Mouse (Mus musculus) c-Kit-positive CD71-positive TER-119-negative erythroid progenitor cells, embryonic 14.5 days (primary cell): Measurements from ENCODE around the gene Tac4.

Experiments
- DNase-seq: peaks from one replicate; pipeline ENCODE4 v3.0.0-alpha.2; 2013; ENCODE audit warnings: low read depth

Gene Tac4

GRCm38 (mm10) chr11:95261178-95261751 lies at the start of gene Tac4:
Gene Tac4, plus strand, starts transcription at chr11:95261529.
- no peak for DNase-seq

GRCm38 (mm10) chr11:95213607-95214006 lies 47.7 kb upstream of the Tac4 start:
- no peak for DNase-seq

- DNase-seq, result no peak
Observed at GRCm38 (mm10) chr11:95214305-95214704, 47.0 kb upstream of the Tac4 start.

GRCm38 (mm10) chr11:95216193-95216592 lies 45.1 kb upstream of the Tac4 start:
- no peak for DNase-seq

GRCm38 (mm10) chr11:95219111-95219510 lies 42.2 kb upstream of the Tac4 start:
- no peak for DNase-seq

- DNase-seq, result no peak
Observed at GRCm38 (mm10) chr11:95223473-95223872, 37.9 kb upstream of the Tac4 start.

- no peak for DNase-seq
Observed at GRCm38 (mm10) chr11:95224124-95224893, 37.0 kb upstream of the Tac4 start.

- no peak for DNase-seq
Observed at GRCm38 (mm10) chr11:95225448-95225847, 35.9 kb upstream of the Tac4 start.

GRCm38 (mm10) chr11:95227467-95227866 lies 33.9 kb upstream of the Tac4 start:
- no peak for DNase-seq

GRCm38 (mm10) chr11:95231688-95232328 lies 29.5 kb upstream of the Tac4 start:
- peak; percentile 20 for DNase-seq

GRCm38 (mm10) chr11:95232329-95232696 lies 29.0 kb upstream of the Tac4 start:
- no peak for DNase-seq

GRCm38 (mm10) chr11:95238477-95238876 lies 22.9 kb upstream of the Tac4 start:
- no peak for DNase-seq

- no peak for DNase-seq
Observed at GRCm38 (mm10) chr11:95242653-95243052, 18.7 kb upstream of the Tac4 start.

- no peak for DNase-seq
Observed at GRCm38 (mm10) chr11:95245456-95245855, 15.9 kb upstream of the Tac4 start.

- no peak for DNase-seq
Observed at GRCm38 (mm10) chr11:95247065-95247464, 14.3 kb upstream of the Tac4 start.

- DNase-seq, result no peak
Observed at GRCm38 (mm10) chr11:95250110-95250509, 11.2 kb upstream of the Tac4 start.

GRCm38 (mm10) chr11:95251295-95251694 lies 10.0 kb upstream of the Tac4 start:
- DNase-seq, result no peak

- DNase-seq, result no peak
Observed at GRCm38 (mm10) chr11:95252104-95252503, 9.2 kb upstream of the Tac4 start.

GRCm38 (mm10) chr11:95254165-95254564 lies 7.2 kb upstream of the Tac4 start:
- no peak for DNase-seq

GRCm38 (mm10) chr11:95255747-95256146 lies 5.6 kb upstream of the Tac4 start:
- no peak for DNase-seq

- DNase-seq, result no peak
Observed at GRCm38 (mm10) chr11:95257930-95258329, 3.4 kb upstream of the Tac4 start.

GRCm38 (mm10) chr11:95258490-95258889 lies 2.8 kb upstream of the Tac4 start:
- DNase-seq, result peak; percentile 63

GRCm38 (mm10) chr11:95259088-95259849 lies 2.1 kb upstream of the Tac4 start:
- peak; percentile 61 for DNase-seq
